Mouse (Mus musculus): ENCODE measurements around the gene Rapgef4.

- TF ChIP-seq CTCF (IDR thresholded peaks at IDR 0.05; ENCODE audit: low read depth, low read length) (no peak), GATA1 (IDR thresholded peaks at IDR 0.05; ENCODE audit: borderline replicate concordance, low read length) (no peak)
Observed at GRCm38 (mm10) chr2:71966737-71967136, 14.3 kb upstream of the Rapgef4 start.
